Mouse (Mus musculus) splenic B cell, adult 2 months (primary cell): ENCODE measurements around the gene Micall2.
"Not testable (repeated sequence)": the region's sequence is repeated elsewhere in the genome, so short reads cannot be mapped to it uniquely, and the experiment has no call there.

ENCODE experiments used
- DNase-seq: peaks from one replicate; pipeline ENCODE4 v3.0.0-alpha.2; 2011; ENCODE audit warnings: low read depth, low spot score
- H3K27me3 ChIP-seq: 2 replicates; pipeline ENCODE4 v1.6.1; 2012; ENCODE audit warnings: mild to moderate bottlenecking, low read length, moderate library complexity, mixed read lengths; ENCODE audit not compliant: control insufficient read depth, poor library complexity, insufficient read depth, severe bottlenecking
- H3K36me3 ChIP-seq: 2 replicates; pipeline ENCODE4 v1.6.1; 2012; ENCODE audit warnings: mild to moderate bottlenecking, low read length, moderate library complexity, mixed read lengths; ENCODE audit not compliant: control insufficient read depth, poor library complexity, insufficient read depth, severe bottlenecking

Micall2 gene

GRCm38 (mm10) chr5:139735677-139736503, at the start of gene Micall2:
Gene Micall2 (minus strand): TSS chr5:139736336.
- Histone ChIP-seq H3K27me3 (no peaks in the 10 kb centered on the region), H3K36me3 (no peaks in the 10 kb centered on the region)
- DNase-seq: peak; percentile 91

GRCm38 (mm10) chr5:139781406-139781805, 45.3 kb upstream of the Micall2 start:
- DNase-seq: peak; percentile 38
- no peaks in the 10 kb centered on the region for H3K27me3 ChIP-seq
- H3K36me3 ChIP-seq: no peaks in the 10 kb centered on the region

GRCm38 (mm10) chr5:139776966-139777365, 40.8 kb upstream of the Micall2 start:
- no peaks in the 10 kb centered on the region; the same call in none of the 2 replicates for H3K36me3 ChIP-seq
- H3K27me3 ChIP-seq: no peaks in the 10 kb centered on the region
- no peak for DNase-seq

- Histone ChIP-seq H3K36me3 (peaks cover 1% of the 10 kb centered on the region), H3K27me3 (no peaks in the 10 kb centered on the region)
- DNase-seq: peak; percentile 97
Measured at GRCm38 (mm10) chr5:139775216-139775926, 39.2 kb upstream of the Micall2 start, which contains the start of gene Ints1. Gene Ints1 (minus strand): TSS chr5:139775674.

- no peak for DNase-seq
- peaks cover 1% of the 10 kb centered on the region for H3K36me3 ChIP-seq
- no peaks in the 10 kb centered on the region for H3K27me3 ChIP-seq
Measured at GRCm38 (mm10) chr5:139768216-139768615, 32.1 kb upstream of the Micall2 start.

GRCm38 (mm10) chr5:139764296-139764695, 28.2 kb upstream of the Micall2 start:
- Histone ChIP-seq H3K27me3 (no peaks in the 10 kb centered on the region), H3K36me3 (peaks cover 2% of the 10 kb centered on the region)
- DNase-seq: peak; percentile 45

GRCm38 (mm10) chr5:139758096-139758495, 22.0 kb upstream of the Micall2 start:
- Histone ChIP-seq H3K36me3 (peaks cover 10% of the 10 kb centered on the region), H3K27me3 (no peaks in the 10 kb centered on the region)
- no peak for DNase-seq

- Histone ChIP-seq H3K36me3 (peaks cover 10% of the 10 kb centered on the region), H3K27me3 (no peaks in the 10 kb centered on the region)
- DNase-seq: no peak
Measured at GRCm38 (mm10) chr5:139756586-139756985, 20.4 kb upstream of the Micall2 start.

- Histone ChIP-seq H3K27me3 (no peaks in the 10 kb centered on the region), H3K36me3 (peaks cover 8% of the 10 kb centered on the region; the same call in 1 of the 2 replicates)
- DNase-seq: no peak
Measured at GRCm38 (mm10) chr5:139756135-139756534, 20.0 kb upstream of the Micall2 start.

- peak; percentile 53 for DNase-seq
- H3K36me3 ChIP-seq: peaks cover 8% of the 10 kb centered on the region
Measured at GRCm38 (mm10) chr5:139754753-139755152, 18.6 kb upstream of the Micall2 start.

GRCm38 (mm10) chr5:139750535-139750934, 14.4 kb upstream of the Micall2 start:
- peak; percentile 73 for DNase-seq

More at GRCm38 (mm10) chr5:139754753-139755152, 18.6 kb upstream of the Micall2 start:
- no peaks in the 10 kb centered on the region for H3K27me3 ChIP-seq

GRCm38 (mm10) chr5:139749413-139750125, 13.4 kb upstream of the Micall2 start:
- no peak for DNase-seq
- no peaks in the 10 kb centered on the region for H3K27me3 ChIP-seq
- H3K36me3 ChIP-seq: no peaks in the 10 kb centered on the region; the same call in 1 of the 2 replicates

More at GRCm38 (mm10) chr5:139750535-139750934, 14.4 kb upstream of the Micall2 start:
- Histone ChIP-seq H3K27me3 (no peaks in the 10 kb centered on the region), H3K36me3 (no peaks in the 10 kb centered on the region; the same call in 1 of the 2 replicates)

GRCm38 (mm10) chr5:139745771-139746170, 9.6 kb upstream of the Micall2 start:
- no peaks in the 10 kb centered on the region for H3K27me3 ChIP-seq
- peak; percentile 71 for DNase-seq
- H3K36me3 ChIP-seq: no peaks in the 10 kb centered on the region; the same call in 1 of the 2 replicates

- H3K36me3 ChIP-seq, H3K27me3 ChIP-seq, DNase-seq: not testable (repeated sequence)
Measured at GRCm38 (mm10) chr5:139742640-139743039, 6.5 kb upstream of the Micall2 start.
